Mouse (Mus musculus): ENCODE data around the gene Sox6.
A peak's percentile ranks its signal among the peaks of the same experiment; 100 is the strongest.

Sox6 gene

DNA sequence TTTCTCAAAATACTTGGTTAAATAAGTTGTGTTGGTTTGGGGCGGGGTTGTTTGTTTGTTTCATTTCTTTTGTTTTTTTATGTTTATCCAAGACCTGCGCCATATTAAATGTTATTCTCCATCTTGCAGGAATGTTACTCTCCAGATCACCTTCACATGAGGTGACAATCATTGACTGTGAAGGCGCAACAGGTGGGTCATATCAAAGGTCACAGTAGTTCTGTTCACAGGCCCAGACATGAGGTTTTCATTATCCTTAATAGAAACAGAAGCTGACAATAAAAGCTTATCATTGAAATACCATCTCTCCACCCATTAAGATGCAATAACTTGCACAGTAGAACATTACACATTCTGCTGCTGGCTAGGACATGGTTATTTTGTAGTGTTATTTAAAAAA is 54.5 kb downstream of the Sox6 start:
- DNase-seq = no peak

DNA sequence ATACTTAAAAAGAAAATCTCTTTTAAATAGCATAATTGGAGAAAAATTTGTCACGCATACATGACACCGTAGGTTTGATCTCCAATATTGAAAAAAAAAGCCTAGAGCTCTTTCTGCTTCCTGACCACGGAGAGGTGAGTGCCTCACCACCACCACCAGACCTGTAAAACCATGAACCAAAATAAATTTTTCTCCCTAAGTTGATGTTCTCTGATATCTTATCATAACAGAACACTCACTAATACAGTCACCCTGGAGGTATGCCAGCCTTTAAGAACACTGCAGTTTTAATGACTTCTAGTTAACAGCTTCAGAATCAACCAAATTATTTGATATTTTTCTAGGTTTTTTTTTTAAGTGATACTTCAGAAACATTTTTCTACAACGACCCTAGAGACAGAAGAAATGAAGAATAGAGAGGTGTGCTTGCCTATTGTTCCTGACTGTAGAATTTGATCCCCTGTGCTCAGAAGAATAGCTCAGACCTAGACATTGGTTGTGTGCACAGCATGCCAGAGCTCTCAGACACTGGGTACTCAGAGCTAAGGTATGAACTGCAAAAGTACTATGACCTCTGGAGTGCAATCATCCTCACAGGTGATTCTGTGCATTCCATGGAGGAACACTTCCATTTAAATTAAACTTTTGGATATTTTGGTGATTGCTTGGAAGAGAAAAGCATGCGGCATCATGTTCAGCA is 58.6 kb downstream of the Sox6 start:
- no peak for DNase-seq

DNA sequence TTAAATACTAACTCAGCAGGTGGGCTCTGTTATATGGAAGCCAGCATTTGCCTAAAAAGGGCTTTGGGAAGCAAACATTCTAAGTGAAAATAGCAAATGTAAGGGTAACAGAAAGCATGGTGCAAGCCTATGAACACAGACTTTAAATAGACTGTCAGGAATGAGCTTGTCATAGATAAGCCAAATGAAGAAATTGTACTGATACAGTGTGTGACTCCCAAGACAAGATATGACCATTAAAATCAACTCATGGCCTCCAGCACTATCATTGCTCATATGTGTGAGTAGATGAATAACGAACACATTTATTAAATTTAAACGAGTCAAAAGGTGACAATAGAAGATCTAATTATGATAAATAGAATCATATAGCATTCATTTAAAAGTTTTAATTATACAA is 64.1 kb downstream of the Sox6 start:
- no peak for DNase-seq

GRCm38 (mm10) chr7:115967186-115967585 is 71.4 kb downstream of the Sox6 start:
- DNase-seq = no peak

DNA sequence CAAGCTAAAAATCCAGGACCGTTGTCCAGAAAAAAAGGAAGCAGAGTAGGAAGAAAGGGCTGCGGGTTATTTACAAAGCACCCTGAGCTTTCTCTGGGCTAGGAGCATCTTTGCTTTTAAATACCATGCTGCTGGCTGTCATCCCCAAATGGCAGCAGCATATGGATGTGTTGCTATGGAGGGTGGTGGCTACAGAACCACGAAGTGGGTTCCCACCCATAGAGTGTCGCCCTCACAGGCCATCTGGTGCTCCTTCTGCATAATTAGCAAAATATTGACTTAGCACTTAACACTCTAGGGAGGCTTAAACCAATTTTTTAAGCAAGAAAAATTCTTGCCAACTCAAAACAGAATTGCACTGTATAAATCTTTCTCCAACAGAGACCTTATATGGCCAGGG is 72.4 kb downstream of the Sox6 start:
- DNase-seq = no peak

DNA sequence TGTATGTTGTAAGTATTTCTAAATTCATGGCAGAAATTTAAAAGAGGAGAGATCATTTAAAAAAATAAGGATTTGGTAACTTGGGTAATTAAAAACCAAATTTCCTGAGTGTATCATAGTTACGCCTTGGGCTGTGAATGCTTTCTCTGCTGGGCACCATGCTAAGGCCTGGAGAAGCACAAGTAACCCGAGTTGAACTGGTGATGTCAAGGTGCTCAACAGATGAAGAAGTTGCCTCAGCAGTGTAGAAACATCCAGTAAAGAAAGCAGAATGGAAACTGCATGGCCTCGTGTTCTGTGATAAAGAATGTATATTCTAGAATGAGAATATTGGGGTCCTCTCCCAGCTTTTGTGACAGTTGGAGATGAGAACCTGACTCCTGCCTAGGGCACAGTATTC is 85.5 kb downstream of the Sox6 start:
- no peak for DNase-seq

GRCm38 (mm10) chr7:115952235-115952634 is 86.4 kb downstream of the Sox6 start:
- no peak for DNase-seq

- DNase-seq = no peak
Measured at GRCm38 (mm10) chr7:115951689-115952088, 86.9 kb downstream of the Sox6 start.

GRCm38 (mm10) chr7:115947916-115948315 is 90.7 kb downstream of the Sox6 start:
- DNase-seq = no peak

GRCm38 (mm10) chr7:115946559-115946958 is 92.0 kb downstream of the Sox6 start:
- DNase-seq = no peak

DNA sequence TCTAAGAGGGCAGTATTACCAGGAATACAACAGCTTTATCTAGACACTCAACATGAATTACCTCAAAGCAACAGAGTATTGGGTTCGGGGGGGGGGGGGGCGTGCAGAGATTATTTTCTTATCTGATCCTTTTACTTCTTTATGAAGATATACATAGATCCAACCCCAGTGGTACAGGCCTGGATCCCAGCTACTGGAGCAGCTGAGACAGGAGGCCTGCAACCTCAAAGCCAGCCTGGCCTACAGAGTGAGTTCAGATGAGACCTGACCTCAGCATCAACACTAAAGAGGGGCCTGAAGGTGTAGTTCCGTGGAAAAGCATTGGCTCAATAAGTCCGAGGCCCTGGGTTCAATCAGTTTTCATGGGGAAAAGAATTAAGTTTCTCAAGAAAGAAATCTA is 93.1 kb downstream of the Sox6 start:
- no peak for DNase-seq

DNA sequence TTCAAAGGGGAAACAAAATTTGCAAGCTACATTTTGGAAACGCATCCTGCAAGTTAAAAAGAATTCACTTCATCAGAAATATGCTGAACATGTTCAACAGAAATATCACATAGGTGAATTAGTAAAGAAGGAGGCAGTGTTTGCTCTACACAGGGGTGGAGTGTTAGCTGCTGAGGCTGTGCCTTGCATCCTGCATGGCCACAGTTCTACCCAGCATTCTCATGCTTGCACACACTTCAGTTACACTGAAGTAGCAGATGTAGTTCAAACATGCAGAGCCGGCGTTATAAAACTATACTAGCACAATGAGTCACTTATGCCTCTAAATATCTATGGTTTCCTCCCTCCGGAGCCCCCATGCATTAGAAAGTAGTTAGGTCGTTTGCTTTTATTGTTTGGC is 94.3 kb downstream of the Sox6 start:
- DNase-seq = no peak

- DNase-seq = peak; percentile 4
Measured at GRCm38 (mm10) chr7:115941766-115942165, 96.8 kb downstream of the Sox6 start.

DNA sequence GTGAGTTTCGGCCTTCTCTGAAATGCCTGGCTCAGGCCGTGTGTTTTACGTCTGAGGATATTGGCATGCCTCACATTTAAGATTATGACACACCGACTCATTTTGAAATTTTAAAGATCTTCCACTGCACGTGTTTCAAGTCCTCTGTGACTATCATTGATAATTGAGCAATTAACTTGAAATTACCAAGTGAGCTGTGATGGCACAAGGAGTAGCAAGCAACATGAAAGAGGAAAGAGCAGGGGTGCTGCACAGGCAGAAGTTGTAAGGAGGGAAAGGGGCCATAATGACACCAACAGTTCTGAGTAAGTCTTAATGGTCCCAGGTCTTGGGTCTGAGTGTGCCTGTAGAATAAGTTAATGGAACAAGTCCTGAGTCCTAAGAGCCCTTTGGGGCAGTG is 99.3 kb downstream of the Sox6 start:
- DNase-seq = no peak

GRCm38 (mm10) chr7:115936908-115937307 is 101.7 kb downstream of the Sox6 start:
- DNase-seq = no peak

- DNase-seq = no peak
Measured at GRCm38 (mm10) chr7:115915338-115915737, 123.3 kb downstream of the Sox6 start.

DNA sequence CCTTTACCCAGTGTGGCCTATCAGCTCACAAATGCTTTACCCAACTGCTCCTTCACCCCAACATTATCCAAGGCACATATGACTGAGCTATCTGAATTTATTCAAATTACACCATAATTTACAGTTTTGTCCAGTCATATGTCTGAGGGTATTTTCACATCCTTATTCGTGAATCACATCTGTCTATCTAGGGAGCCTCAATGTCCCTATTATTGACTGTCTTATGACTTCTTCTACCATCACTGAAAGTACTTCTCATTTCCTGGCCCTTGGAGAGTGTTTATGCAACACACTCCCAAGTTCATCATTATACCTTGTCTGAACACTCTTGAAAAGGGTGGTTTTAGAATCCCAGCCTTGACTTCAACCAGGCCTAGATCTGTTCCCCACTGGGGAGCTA is 128.3 kb downstream of the Sox6 start:
- no peak for DNase-seq

GRCm38 (mm10) chr7:115904798-115905207 is 133.8 kb downstream of the Sox6 start:
- no peak for DNase-seq

GRCm38 (mm10) chr7:115903931-115904797 is 134.4 kb downstream of the Sox6 start:
- DNase-seq = no peak

DNA sequence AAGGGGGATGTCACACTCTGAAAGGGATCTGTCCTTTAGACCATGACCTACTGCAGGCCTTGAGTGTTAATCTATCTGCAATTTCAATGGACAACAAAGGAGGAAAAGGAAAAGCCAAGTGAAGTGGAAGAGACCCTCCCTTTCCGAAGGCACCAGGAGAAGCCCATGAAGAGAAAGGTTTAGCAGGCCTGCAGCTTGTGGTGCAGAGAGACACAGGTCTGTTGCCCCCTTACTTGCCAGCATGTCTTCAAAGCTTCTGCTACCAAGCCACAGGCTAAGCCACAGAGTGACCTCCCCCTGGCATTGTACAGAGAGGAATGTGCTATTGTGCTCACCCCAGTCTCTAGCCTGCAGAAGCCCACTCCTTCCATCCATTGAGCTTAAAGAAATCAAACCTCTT is 135.2 kb downstream of the Sox6 start:
- DNase-seq = no peak

GRCm38 (mm10) chr7:115895831-115896230 is 142.8 kb downstream of the Sox6 start:
- DNase-seq = no peak

GRCm38 (mm10) chr7:115895028-115895671 is 143.4 kb downstream of the Sox6 start:
- DNase-seq = no peak

DNA sequence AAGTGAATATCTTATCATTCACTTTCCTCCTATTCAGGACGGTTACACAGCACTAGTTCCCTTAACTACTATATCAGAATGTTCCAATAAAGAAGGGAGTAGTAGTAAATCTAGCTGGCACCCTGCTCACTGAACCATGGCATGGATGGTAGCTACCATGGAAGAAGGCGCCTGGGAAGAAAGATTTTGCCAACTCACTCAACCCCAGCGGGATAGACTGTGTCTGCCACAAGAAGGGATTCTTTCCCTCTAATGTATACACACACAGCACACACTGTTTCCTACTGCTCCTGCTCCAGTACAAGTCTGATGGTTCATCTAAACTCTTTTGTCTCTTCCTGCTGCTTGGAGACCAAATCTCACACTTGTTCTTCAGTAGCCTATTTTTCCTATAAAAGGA is 147.1 kb downstream of the Sox6 start:
- DNase-seq = no peak

DNA sequence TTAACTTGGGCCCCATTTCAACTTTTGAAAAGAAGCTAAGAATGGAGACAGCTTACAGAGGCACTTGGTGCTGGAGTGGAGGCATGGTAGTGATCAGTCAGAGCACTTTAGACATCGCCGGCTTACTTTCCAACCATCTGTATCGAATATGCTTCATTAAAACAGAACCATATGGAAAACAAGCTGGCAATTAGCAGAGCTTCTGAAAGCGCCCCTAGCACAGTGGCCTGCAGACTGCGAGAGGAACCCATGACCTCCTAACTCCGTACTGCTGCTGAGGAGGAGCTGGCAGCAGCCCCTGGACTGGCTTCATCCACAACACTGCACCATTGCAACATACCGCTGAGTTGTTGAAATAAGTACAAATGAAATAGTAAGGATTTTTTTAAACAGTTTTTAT is 148.7 kb downstream of the Sox6 start:
- DNase-seq = no peak

Measured in kidney, postnatal 4 days (tissue).